Mouse (Mus musculus): ENCODE measurements around the gene Treml2. TPM values are rescaled to one million over a fixed set of nuclear protein-coding genes. Genes with fewer than 3 reads are reported as not detected.
"Not testable (repeated sequence)": the region's sequence is repeated elsewhere in the genome, so short reads cannot be mapped to it uniquely, and the experiment has no call there.

Treml2 gene
- polyA plus RNA-seq, 2 experiments from 2014 or later: 13.2 to 16.8 TPM

DNA sequence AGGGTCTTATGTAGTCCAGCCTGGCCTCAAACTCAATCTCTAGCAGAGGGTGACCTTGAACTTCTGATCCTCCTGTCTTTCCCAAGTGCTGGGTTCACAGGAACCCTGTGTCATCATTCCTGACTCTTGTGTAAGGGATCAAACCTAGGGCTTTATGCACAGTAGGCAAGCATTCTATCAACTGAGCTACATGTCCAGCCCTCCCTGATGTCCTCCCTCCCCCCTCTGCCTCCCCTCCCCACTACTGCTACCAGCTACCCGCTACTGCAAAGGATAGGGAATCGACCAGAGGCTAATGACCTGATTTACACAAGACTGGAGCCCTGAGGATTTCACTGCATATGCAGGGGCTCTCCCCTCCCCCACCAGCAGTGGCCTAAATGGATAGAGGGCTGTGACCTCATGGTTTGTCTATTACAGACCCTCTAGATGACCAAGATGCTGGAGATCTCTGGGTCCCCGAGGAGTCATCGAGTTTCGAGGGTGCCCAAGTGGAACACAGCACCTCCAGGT lies 51.4 kb downstream of the Treml2 start:
- ATAC-seq: no peak

DNA sequence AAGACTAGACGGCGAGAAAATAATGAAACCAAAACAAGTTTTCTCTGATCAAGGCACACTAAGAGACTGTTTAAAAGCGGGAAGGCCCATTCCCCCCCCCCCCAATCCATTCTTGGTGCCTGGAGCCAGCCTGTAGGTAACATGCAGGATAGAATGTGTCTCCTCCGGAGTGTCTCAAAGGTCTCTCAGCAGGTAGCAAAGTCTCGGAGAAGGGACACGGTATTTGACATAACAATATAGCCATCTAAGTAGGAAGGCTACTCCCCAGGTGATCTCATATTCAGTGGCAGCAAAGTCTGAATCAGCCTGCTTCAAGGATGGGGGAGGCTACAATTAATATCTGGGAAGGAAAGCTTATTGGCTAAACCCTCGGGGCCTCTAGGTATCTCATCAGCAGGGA lies 53.7 kb downstream of the Treml2 start:
- not testable (repeated sequence) for ATAC-seq

DNA sequence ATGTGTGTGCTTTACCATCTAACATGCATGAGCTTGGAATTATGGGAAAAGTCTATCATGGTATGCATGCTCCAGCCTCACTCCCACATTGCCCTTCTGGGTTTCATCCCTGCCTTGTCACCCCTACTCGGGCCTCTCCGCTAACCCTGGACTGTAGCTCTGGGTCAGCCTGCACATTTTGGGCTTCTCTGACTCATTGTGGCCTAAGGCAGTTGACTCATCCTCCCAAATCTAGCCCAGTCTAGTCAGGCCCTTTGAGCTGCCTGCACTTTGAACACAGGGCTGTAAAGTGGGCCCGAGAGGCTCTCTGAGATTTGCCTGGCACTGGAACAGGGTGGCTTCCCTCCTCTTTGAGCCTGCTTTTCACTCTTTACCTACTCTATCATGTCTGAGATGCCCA lies 56.5 kb downstream of the Treml2 start:
- ATAC-seq: no peak

DNA sequence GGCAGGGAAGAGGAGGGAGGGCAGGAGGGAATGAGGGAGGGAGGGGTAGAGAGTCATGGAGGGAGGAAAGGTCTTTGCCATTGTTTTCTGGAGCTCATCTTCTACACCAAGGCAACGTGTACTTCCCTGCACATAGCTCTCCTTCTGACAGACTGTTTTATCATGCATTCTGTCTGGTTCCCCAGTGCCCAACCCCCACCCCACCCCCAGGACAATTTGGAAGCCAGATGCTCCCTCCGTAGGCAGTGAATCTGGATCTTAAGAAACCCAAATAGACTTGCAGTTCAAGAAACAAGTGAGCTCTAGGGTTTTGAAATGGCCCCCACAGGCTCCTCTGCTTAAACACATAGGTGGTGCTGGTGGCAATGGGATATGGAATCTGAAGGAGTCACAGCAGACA lies 58.6 kb downstream of the Treml2 start:
- no peak for ATAC-seq

DNA sequence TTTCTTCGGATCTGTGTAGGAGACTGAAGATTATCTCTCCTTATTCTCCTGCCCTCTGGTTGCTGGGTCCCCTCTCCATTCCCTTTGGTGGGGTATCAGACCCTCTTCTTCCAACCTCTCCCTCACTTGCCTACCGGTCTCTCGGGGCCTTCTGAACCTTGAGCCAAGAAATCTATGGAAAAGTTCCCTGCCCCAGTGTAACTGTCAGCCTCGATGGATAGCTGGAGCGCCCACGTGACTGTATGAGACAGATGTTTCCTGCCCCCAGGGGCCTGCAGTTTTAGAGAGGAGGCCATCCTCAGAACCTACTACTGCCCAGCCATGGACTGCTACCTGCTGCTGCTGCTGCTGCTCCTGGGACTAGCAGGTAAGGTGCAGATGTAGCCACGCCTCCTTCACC lies 60.3 kb downstream of the Treml2 start, which contains the start of gene Treml1:
Gene Treml1, plus strand, starts transcription at position 301 of the 400 bp plus-strand sequence.
- ATAC-seq: no peak

DNA sequence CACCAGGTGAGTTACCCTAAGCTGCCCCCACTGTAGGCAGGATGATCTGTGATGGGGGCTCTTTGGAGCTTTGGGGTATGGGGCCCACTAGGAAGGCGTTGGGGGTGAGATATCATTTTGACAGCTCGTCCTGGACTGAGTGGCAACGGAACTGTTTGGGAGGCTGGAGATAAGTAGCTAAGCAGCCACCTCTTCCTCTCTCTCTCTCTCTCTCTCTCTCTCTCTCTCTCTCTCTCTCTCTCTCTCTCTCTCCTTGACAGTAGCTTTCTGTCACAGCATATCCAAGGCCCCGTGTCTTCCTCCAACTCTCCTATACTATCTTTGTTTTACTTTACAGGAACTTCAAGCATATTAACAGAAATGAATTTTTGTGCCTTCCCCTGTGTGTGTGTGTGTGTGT lies 61.2 kb downstream of the Treml2 start:
- ATAC-seq: no peak

Other genes with a start within 250 kb of the Treml2 start
- not detected for gene 1700067P10Rik, start 210.2 kb upstream of the Treml2 start, polyA plus RNA-seq (2017; shearing (Covaris generic))
- gene 9830107B12Rik, start 153.2 kb upstream of the Treml2 start, polyA plus RNA-seq (2017; shearing (Covaris generic)): not detected
- gene A530064D06Rik, start 132.2 kb upstream of the Treml2 start, polyA plus RNA-seq (2017; shearing (Covaris generic)): not detected
- gene Trem1, start 66.7 kb upstream of the Treml2 start, polyA plus RNA-seq (2017; shearing (Covaris generic)): not detected
- gene Trem3, start 51.7 kb upstream of the Treml2 start, polyA plus RNA-seq (2017; shearing (Covaris generic)): not detected
- gene Treml4, start 35.2 kb upstream of the Treml2 start, polyA plus RNA-seq (2017; shearing (Covaris generic)): 1 to 10 TPM in 1 of 2 experiments, under 1 TPM in 1; 0.87 to 1.8 TPM
- 1 to 10 TPM; 1.8 to 2.5 TPM for gene B430306N03Rik, start 16.6 kb downstream of the Treml2 start, polyA plus RNA-seq (2017; shearing (Covaris generic))
- not detected for gene Trem2, start 46.9 kb downstream of the Treml2 start, polyA plus RNA-seq (2017; shearing (Covaris generic))
- gene Treml1, start 60.4 kb downstream of the Treml2 start, polyA plus RNA-seq (2017; shearing (Covaris generic)): not detected
- 10 to 100 TPM; 11.3 to 13.3 TPM for gene Nfya, start 110.4 kb downstream of the Treml2 start, polyA plus RNA-seq (2017; shearing (Covaris generic))
- 10 to 100 TPM; 81.7 to 98.8 TPM for gene Oard1, start 110.5 kb downstream of the Treml2 start, polyA plus RNA-seq (2017; shearing (Covaris generic))
- 1 to 10 TPM; 1.2 to 1.8 TPM for gene Apobec2, start 133.4 kb downstream of the Treml2 start, polyA plus RNA-seq (2017; shearing (Covaris generic))
- gene Tspo2, start 152.0 kb downstream of the Treml2 start, polyA plus RNA-seq (2017; shearing (Covaris generic)): not detected
- 10 to 100 TPM; 23.7 to 26.3 TPM for gene Unc5cl, start 155.4 kb downstream of the Treml2 start, polyA plus RNA-seq (2017; shearing (Covaris generic))

Measured in CD4-positive, CD25-positive, alpha-beta regulatory T cell, adult 4 months (primary cell).